Mouse (Mus musculus): ENCODE measurements around the gene Tex52. TPM values are rescaled to one million over a fixed set of nuclear protein-coding genes. Genes with fewer than 3 reads are reported as not detected.

Gene Tex52
- 16.8 TPM for polyA plus RNA-seq (2014; fragmentation: Illumina TruSeq; extraction: RNeasy Lipid Tissue Mini Kit (QIAGEN cat#74804); ENCODE audit: low read depth, low replicate concordance)

GRCm38 (mm10) chr6:128375192-128375591, at the start of gene Tex52, which contains the start of gene Gm44596:
TSS of gene Tex52 (plus strand) at chr6:128375456.
TSS of gene Gm44596 (plus strand) at chr6:128375503.

DNA sequence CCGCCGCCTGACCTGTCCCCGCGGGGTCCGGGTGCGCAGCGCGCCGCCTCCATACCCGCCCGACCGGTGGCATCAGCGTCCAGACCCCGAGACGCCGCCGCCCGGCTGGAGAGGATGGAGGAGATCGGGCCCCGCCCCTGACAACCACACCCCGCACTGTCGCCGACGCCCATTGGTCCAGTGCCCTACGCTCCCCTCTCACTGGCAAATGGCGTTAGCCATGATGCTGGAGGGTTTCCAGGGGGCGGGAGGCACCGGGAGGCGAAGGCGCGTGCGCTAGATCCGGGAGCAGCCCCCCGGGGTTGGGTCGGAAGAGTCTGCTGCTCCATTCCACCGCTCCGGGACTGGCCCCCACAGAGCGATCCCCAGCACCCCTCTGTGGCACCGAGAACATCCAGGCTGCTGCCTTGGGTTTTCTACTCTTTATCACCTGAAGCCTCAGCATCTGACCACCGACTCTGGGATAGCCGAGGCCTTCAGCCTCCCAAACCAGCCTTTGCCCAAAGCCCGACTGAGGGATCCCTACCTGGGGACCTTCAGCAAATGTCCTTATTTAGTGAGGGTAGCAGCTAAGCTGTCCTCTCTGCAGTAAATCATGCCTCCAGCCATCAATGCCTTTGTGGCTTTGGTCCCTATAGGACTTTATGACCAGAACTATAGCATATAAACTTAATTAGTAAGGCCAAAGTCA, 19.4 kb upstream of the Tex52 start, which contains the start of gene Tulp3:
Gene Tulp3, minus strand, starts transcription at position 126 of the 691 bp plus-strand sequence.

DNA sequence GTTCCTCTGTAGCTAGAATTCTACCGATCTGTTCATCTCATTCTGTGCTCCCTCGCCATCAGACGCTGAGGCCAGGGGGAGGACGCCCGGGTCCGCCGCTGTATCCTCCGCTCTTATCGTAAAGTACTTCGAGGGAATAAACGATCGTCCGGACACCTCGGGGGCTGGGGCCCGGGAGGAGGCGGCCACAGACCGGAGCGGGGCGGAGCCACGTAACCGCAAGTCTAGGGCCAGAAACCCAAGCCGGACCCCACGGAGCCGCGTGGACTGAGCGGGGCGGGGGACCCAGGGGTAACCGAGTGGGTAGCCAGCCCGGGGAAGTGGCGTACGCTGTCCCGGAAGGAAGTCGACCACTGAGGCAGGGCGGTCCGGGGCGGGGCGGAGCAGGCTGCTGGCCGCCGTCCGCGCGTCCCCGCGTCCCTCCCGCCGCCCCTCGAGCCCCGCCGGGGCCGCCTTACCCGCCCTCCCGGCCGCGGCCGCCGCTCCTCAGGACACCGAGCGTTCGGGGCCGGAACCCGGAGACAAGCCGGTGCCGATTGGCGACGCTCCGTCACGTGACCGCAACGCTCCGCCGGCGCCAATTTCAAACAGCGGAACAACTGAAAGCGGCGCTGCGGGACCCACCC, 12.8 kb upstream of the Tex52 start, which contains the start of the genes Rhno1 and Foxm1:
Gene Rhno1, minus strand, starts transcription at position 531 of the 626 bp plus-strand sequence.
Gene Foxm1, plus strand, starts transcription at position 587 of the 626 bp plus-strand sequence.

GRCm38 (mm10) chr6:128398996-128399395, 23.7 kb downstream of the Tex52 start, which contains the start of gene Nrip2:
TSS of gene Nrip2 (plus strand) at chr6:128399296.

DNA sequence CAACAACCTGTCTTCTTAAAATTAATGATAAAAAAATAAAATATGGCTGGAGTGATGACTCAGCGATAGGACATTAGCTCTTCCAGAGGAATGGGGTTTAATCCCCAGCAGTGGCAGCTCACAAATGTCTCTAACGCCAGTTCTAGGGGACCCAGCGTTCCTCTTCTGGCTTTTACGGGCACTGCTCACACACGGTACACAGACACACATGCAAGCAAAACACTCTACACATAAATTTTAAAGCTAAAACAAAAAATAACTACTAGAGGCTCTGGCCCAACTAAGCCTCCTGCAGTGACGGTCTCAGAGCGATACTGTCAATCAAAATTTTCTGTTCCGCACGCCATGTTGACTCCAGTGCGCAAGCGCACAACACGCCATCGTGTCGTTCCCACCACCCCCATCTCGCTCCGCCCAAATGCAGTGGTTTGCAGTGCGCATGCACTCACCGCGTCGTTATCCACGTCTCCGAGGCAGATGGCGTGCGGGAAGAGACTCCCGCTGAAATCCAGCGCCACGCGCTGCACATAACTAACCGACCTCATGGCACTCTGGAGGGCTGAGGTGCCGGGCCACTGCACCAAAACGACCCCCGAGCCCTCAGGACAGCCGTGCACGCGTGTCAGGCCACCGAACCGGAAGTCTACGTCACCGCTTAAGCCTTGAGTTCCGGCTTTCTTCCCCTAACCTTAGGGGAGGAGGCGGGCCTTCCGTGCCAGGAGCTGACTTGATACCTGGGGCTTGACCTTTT, 49.2 kb downstream of the Tex52 start, which contains the start of gene Itfg2:
Gene Itfg2, minus strand, starts transcription at position 663 of the 751 bp plus-strand sequence.

Other genes with a start within 250 kb of the Tex52 start
- 0.39 TPM for gene Tspan9, start 231.9 kb upstream of the Tex52 start, polyA plus RNA-seq (2014; fragmentation: Illumina TruSeq; extraction: RNeasy Lipid Tissue Mini Kit (QIAGEN cat#74804); ENCODE audit: low read depth, low replicate concordance)
- gene Tead4, start 74.6 kb upstream of the Tex52 start, polyA plus RNA-seq (2014; fragmentation: Illumina TruSeq; extraction: RNeasy Lipid Tissue Mini Kit (QIAGEN cat#74804); ENCODE audit: low read depth, low replicate concordance): not detected
- gene Tulp3, start 19.6 kb upstream of the Tex52 start, polyA plus RNA-seq (2014; fragmentation: Illumina TruSeq; extraction: RNeasy Lipid Tissue Mini Kit (QIAGEN cat#74804); ENCODE audit: low read depth, low replicate concordance): 2.1 TPM
- gene Rhno1, start 12.5 kb upstream of the Tex52 start, polyA plus RNA-seq (2014; fragmentation: Illumina TruSeq; extraction: RNeasy Lipid Tissue Mini Kit (QIAGEN cat#74804); ENCODE audit: low read depth, low replicate concordance): 17.3 TPM
- 38.0 TPM for gene Foxm1, start 12.5 kb upstream of the Tex52 start, polyA plus RNA-seq (2014; fragmentation: Illumina TruSeq; extraction: RNeasy Lipid Tissue Mini Kit (QIAGEN cat#74804); ENCODE audit: low read depth, low replicate concordance)
- not detected for gene Gm44596, start within 50 bp of the Tex52 start, polyA plus RNA-seq (2014; fragmentation: Illumina TruSeq; extraction: RNeasy Lipid Tissue Mini Kit (QIAGEN cat#74804); ENCODE audit: low read depth, low replicate concordance)
- 0.20 TPM for gene Nrip2, start 23.8 kb downstream of the Tex52 start, polyA plus RNA-seq (2014; fragmentation: Illumina TruSeq; extraction: RNeasy Lipid Tissue Mini Kit (QIAGEN cat#74804); ENCODE audit: low read depth, low replicate concordance)
- 2.5 TPM for gene Itfg2, start 49.5 kb downstream of the Tex52 start, polyA plus RNA-seq (2014; fragmentation: Illumina TruSeq; extraction: RNeasy Lipid Tissue Mini Kit (QIAGEN cat#74804); ENCODE audit: low read depth, low replicate concordance)
- gene Fkbp4, start 63.2 kb downstream of the Tex52 start, polyA plus RNA-seq (2014; fragmentation: Illumina TruSeq; extraction: RNeasy Lipid Tissue Mini Kit (QIAGEN cat#74804); ENCODE audit: low read depth, low replicate concordance): 66.7 TPM
- 2.9 TPM for gene Pzp, start 151.3 kb downstream of the Tex52 start, polyA plus RNA-seq (2014; fragmentation: Illumina TruSeq; extraction: RNeasy Lipid Tissue Mini Kit (QIAGEN cat#74804); ENCODE audit: low read depth, low replicate concordance)
- gene A2ml1, start 206.2 kb downstream of the Tex52 start, polyA plus RNA-seq (2014; fragmentation: Illumina TruSeq; extraction: RNeasy Lipid Tissue Mini Kit (QIAGEN cat#74804); ENCODE audit: low read depth, low replicate concordance): 1.6 TPM
- 0.90 TPM for gene Klrb1a, start 248.1 kb downstream of the Tex52 start, polyA plus RNA-seq (2014; fragmentation: Illumina TruSeq; extraction: RNeasy Lipid Tissue Mini Kit (QIAGEN cat#74804); ENCODE audit: low read depth, low replicate concordance)

Measured in testis, adult 10 weeks (tissue).